Mouse (Mus musculus): ENCODE measurements around the gene Nip7. TPM values are rescaled to one million over a fixed set of nuclear protein-coding genes. Genes with fewer than 3 reads are reported as not detected.
A peak's percentile ranks its signal among the peaks of the same experiment; 100 is the strongest.
"Not testable (repeated sequence)": the region's sequence is repeated elsewhere in the genome, so short reads cannot be mapped to it uniquely, and the experiment has no call there.

Gene Nip7
- 10 to 100 TPM; 35.4 to 39.1 TPM for total RNA-seq (2021)
- long read RNA-seq, experiment 1, transcript Nip7-201 (5 exons, 3,036 nt) = major isoform, 14 of 16 reads
- long read RNA-seq, experiment 1, partial matches to known transcripts = 0 of 16 reads
- long read RNA-seq, experiment 1, other reads (novel, unspliced or antisense) = 2 of 16 reads
- long read RNA-seq, experiment 2, transcript Nip7-201 (5 exons, 3,036 nt) = major isoform, 19 of 20 reads
- long read RNA-seq, experiment 2, partial matches to known transcripts = 1 of 20 reads
- long read RNA-seq, experiment 2, other reads (novel, unspliced or antisense) = 0 of 20 reads

DNA sequence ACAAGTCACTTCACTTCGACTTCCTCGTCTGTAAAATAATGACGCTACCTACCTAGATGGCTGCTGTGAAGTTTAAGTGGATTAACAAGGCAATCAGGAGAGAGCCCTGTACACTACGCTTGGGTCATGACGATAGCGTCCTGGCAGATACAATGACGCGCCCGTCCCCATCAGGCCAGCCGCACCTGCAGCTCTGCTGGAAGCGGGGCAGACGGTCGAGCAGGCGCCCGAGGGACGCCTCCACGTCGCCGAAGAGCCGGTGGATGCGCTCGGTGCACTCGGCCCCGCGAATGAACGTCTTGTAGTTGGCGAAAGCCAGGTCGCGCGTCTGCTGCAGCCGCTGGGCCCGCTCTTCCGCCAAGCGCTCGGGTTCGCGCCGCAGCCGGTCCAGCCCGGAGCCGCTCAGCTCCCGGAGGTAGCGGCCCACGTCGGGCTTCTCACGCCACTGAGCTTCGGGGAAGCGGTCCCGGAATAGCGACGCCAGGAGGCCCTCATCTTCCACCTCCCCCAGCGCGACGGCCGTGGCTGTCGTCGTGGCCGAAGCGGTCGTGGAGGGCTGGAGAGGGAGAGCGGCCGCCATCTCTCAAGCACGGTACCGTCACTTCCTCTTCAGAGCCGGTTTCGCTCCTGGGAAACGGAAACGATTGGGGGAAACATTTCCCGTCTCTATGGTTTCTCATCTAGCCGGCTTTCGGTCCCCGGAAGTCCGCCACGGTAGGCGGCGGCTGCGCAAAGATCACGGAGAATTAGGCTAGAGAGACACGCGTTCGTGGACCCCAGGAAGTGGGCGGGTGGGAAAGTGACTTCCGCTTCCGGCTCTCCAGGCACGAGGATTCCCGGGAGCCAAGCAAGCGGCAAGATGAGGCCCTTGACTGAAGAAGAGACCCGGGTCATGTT is at the start of gene Nip7, which contains the start of gene Cog8:
TSS of gene Nip7 (plus strand) at position 802 of the 897 bp plus-strand sequence.
TSS of gene Cog8 (minus strand) at position 614 of the 897 bp plus-strand sequence.
- DNase-seq (ENCODE audit: low spot score in 2 of 2) = peak; percentile 89 to 94

DNA sequence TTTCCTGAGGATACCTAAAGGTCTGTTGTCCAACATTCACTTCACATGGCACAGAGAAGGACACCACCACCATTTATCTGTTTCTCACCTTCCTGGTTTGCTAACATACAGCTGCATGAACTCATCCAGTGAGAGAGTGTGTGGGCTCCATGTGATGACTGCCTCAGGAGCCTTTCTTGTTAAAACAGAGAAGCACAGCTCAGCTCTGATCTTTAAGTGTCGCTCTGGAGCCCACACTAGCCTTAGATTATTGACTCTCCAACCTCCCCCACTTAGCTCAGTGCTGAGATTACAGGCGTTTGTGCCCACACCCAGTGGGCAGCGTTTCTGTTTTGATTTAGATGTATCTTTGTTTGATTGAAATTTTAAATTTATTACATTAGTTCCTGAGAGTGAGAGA is 48.9 kb upstream of the Nip7 start:
- DNase-seq (ENCODE audit: low spot score in 2 of 2) = no peak

DNA sequence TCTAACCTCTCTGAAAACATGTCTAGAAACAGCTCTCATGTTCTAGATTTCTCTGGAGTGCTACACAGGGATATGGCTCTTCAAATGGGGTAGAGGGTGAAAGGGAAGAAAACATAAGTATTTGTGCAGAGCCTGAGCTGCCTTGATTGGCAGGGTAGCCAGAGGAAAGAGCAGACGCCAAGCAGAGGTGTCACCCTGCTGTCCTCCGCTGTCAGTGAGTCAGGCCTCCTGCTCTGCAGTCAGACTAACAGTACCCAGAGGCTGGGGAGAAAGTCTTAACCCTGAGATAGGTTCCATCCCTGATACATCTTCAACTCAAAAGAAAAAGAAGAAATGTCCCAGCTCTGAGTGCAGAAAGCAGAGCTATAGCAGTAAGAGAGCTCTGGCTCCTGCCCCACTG is 44.0 kb upstream of the Nip7 start:
- no peak for DNase-seq (ENCODE audit: low spot score in 2 of 2)

DNA sequence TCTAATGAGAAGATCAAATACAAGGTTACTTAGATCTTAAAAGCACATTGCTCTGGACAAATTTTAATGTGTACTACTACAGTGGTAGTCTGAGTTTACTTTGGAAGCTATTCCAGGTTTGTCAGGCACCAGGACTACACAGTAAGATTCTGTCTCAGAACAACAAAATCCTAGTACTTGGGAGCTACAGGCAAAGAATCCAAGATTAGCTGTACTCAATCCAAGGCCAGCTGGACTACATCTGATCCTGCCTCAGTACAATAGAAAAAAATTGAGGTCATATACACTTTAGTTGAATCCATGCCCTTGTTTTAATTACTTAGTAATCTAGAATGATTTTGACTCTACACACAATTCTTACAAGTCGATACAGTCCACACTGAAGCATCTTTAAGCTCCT is 41.8 kb upstream of the Nip7 start:
- no peak for DNase-seq (ENCODE audit: low spot score in 2 of 2)

DNA sequence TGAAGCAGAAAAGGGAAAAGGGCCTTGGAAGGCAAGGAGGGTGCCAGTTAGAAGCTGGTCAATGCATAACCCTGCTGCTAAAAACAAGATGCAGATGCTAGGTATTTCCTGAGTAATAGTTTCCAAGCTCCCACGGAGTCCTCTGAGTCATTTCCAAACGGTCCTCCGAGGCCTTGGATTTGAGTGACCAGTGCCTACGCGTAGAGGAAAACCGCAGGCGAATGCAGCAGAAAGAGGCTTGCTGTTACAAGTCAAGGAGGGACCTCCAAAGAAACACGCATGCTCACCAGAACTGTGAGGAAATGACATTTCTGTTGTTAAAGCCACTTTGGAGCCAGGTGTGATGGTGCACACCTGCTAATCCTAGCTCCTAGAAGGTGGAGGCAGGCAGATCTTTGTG is 33.2 kb upstream of the Nip7 start:
- DNase-seq (ENCODE audit: low spot score in 2 of 2) = no peak

DNA sequence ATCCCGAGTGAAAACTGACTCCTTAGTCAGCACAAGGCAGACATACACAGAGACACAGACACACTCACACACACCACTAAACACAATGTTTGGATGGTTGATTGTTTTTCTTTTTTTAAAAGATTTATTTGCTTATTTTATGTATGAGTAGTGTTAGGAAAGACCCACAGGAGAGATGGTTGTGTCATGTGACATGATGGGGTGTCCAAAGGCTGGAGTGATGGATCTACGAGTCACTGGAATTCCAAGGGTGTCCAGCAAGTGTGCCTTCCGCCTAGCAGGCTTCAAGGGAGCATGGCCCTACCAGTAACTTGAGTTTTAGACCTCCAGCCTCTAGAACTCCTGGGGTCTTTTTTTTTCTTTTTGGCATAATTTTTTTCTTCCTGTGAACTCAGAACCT is 27.4 kb upstream of the Nip7 start:
- no peak for DNase-seq (ENCODE audit: low spot score in 2 of 2)

DNA sequence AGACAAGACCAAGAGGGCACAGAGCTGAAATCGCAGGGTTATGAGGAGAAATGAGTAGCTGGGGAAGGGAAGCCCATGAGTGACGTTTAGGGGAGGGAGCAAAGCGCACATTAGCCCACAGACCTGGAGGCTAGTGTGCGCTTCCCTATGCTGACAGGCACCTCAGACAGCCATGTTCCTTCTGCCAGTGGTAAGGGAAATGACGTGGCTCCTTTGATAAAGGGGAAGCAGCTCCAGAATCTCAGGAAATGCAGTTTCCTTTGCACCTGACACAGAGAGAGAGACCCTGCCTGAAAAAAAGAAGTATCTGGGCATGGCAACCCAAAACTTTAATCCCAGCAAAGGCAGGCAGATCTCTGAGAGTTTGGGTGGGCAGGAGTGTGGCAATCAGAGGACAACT is 26.6 kb upstream of the Nip7 start:
- no peak for DNase-seq (ENCODE audit: low spot score in 2 of 2)

DNA sequence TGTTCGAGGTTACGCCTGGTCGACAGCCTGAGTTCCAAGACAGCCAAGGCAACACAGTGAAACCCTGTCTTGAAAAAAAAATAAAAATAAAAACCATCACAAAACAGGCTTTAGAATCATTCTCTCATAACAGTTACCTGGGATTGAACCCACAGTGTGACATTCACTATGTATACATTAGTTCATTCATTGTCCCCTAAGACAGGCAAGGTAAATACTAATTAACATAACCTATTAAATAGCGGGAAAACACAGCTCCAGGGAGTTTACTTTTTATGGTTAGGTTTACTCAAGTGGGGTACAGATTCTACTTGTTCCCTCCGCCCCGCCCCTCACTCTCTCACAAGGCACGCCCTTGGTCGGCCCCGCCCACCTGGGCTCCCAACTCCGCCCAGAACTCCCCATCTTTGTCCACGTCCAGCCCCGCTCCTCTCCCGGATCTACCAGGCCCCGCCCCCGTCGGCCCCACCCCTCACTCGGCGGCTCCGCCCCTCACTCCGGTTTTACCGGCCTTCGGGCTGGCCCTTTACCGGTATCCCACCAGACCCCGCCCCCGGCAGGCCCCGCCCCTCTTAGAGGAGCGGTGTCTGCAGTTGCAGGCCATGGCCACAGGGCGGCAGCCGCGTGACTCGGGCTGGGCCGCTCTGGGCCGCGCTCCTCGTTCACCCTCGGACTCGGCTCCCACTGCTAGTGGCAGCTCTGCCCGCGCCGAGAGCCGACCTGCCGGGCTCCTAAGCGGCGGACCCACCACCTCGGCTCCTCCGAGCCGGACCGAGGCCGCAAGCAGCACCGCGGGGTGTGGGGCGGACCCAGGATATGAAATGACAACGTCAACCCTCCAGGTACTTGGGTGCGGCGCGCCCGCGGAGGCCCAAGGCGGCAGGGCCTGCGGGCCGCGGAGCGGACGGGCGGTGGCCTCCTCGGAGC is 25.8 kb upstream of the Nip7 start, which contains the start of gene Vps4a:
TSS of gene Vps4a (plus strand) at position 573 of the 927 bp plus-strand sequence.
- peak; percentile 93 to 96 for DNase-seq (ENCODE audit: low spot score in 2 of 2)

DNA sequence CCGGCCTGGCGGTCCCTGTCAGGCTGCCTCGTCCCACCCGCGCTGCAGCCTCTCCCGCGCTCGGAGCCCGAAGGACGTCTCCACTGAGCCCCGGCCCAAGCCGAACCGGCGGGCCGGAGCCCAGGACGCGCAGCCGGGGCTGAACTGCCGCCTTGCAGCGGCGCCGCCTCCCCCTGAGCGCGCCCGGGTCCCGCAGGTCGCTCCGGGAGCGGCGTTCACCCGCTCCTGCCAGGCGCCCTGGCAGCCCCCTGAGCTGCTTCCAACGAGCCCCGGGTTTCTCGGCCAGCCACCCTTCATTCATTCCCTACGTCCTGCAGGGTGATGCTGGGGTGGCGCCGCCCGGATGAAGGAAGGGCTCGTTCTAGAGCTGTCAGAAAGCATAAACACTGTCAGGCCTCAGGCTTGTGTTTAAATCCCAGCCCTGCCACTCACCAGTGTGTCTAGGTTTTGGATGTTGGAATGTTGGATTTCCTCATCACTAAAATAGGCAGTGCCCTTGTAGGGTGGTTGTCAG is 25.0 kb upstream of the Nip7 start:
- no peak for DNase-seq (ENCODE audit: low spot score in 2 of 2)

DNA sequence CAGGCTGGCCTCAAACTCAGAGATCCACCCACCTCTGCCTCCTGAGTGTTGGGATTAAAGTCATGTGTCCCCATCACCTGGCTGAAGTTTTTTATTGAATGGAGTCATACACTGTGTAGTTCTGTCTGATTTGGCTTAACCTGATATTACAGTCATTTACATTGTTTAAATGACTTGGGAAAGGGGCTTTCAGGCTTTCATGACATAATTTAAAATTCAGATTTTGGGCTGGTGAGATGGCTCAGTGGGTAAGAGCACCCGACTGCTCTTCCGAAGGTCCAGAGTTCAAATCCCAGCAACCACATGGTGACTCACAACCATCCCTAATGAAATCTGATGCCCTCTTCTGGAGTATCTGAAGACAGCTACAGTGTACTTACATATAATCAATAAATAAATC is 23.1 kb upstream of the Nip7 start:
- DNase-seq (ENCODE audit: low spot score in 2 of 2) = not testable (repeated sequence)

DNA sequence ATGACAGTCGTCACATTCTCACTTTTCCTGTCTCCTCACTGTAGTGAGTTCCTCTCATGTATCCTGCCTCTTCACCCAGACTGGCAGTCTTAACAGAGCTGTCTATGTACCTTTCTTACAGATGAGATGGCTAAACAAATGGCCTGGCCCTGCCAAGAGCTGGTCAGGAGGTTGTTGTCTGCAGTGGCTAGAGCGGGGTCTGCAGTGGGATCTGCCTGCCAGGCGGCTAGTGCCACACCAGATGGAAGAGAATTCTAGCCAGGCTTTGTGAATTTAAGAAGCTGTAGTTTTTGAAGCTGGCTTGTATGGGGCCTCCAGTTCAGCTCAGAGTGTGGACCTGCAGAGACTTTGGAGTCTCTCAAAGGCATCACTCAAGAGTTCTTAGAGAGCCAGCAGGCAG is 21.0 kb upstream of the Nip7 start:
- no peak for DNase-seq (ENCODE audit: low spot score in 2 of 2)

DNA sequence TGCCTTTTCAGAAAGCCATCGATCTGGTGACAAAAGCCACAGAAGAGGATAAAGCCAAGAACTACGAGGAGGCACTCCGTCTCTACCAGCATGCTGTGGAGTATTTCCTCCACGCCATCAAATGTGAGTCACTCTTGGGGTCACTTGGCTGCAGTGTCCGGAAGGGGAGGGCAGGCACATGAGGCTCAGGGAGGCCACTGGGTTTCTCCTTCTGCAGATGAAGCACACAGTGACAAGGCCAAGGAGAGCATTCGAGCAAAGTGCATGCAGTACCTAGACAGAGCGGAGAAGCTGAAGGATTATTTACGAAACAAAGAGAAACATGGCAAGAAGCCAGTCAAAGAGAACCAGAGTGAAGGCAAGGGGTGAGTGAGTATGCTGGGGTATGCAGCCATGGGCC is 20.1 kb upstream of the Nip7 start:
- no peak for DNase-seq (ENCODE audit: low spot score in 2 of 2)

DNA sequence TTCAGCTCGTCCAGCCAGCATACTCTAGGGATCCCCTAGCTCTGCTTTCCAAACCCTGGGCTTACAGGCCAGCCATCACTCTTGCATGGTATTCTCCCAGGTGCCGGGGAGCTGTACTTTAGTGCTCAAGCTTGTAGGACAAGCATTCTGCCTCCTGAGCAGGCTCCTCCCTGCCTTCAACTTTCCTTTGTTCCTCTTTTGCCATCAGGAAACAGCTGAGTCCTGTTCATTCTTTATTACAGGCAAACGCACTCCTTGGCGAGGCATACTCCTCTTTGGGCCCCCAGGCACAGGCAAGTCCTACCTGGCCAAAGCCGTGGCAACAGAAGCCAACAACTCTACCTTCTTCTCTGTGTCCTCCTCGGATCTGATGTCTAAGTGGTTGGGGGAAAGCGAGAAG is 16.0 kb upstream of the Nip7 start:
- no peak for DNase-seq (ENCODE audit: low spot score in 2 of 2)

DNA sequence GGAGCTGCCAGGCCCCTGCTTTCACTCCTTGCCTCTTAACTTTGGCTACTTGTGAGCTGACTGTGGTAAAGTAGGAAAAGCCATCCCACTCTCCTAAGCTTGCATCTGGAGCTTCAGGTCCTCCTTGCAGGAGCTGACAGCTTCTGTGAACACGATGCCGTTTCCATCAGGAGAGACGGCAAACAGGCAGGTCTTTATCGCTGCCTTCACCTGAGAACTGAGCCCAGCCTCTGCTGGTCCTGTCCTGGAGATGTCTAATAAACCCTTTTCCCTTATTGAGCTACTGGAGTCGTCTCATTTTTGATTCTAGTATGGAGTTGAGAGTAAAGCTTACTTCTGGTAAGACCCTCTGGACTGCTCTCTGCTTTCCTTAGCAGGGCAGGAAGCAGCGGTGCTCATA is 11.2 kb upstream of the Nip7 start:
- no peak for DNase-seq (ENCODE audit: low spot score in 2 of 2)

DNA sequence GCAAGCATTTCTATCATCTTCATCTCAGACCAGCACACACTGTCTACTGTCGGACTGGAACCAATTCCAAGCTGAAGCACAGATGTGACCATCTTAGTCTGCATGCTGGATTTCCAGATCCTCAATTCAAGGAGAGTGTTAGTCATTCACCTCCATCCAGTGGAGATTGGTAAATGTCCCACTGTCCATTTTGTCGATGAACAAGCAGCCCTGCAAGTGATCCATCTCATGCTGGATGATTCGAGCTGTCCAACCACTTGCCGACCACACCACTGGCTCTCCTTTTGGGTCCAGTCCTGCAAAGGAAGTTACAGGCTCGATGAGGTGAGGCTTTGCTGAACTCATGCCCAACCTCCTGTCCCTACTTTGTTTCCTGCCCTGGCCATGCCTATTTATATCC is 9.7 kb upstream of the Nip7 start:
- DNase-seq (ENCODE audit: low spot score in 2 of 2) = no peak

DNA sequence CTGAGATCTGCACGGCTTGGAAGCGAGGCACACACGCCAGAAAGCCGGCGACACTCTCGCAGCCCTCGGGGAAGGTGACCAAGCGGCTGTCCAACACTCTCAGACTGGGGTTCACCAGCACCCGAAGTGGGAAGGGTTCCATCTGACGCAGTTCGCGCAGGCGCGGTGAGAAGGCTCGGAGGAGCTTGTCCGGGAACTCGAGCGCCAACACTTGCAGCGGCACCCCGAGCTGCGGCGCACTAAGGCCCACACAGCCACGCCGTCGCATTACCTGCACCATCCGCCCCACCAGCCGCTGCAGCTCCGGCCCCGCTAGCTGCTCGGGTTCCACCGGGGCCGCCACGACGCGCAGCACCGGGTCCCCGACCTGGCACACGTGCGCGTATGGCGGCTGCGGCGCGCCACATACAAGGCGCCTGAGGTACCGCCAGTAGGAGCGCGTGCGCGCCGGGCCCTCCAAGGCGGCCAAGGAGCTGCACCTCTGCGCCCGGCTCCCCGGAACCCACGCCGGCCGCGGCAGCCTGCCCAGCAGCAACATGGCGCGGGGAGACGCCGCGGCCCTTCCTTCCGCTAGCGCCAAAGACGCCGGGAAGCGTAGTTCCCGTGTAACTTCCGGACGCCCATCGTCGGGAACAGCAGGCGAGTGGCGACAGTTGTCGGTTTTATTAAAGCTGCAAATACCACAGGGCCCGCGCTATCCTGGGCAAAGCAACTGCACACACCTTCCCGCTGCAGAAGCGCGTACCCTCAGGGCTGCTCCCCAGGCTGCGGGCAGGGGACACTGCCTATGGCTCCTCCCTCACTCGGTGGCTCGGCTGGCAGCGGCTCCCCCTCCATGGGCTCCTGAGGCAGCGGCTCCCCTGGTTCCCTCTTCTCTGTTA is 8.4 kb upstream of the Nip7 start, which contains the start of gene Pdf:
TSS of gene Pdf (minus strand) at position 554 of the 881 bp plus-strand sequence.
- DNase-seq (ENCODE audit: low spot score in 2 of 2) = peak; percentile 66 to 84

DNA sequence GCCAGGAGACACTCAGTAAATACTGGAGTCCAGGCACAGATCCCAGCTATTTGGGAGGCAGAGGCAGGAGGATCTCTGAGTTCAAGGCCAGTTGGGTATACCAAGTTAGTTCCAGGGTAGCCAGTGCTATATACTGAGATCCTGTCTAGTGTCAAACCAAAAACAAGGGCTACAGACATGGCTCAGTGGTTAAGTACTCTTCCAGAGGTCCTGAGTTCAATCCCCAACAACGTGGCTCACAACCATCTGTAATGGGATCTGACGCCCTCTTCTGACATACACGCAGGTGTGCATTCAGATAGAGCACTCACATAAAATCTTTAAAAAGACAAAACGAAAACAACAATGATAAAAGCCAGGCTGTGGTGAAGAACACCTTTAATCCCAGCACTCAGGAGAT is 7.2 kb upstream of the Nip7 start:
- DNase-seq (ENCODE audit: low spot score in 2 of 2) = no peak

DNA sequence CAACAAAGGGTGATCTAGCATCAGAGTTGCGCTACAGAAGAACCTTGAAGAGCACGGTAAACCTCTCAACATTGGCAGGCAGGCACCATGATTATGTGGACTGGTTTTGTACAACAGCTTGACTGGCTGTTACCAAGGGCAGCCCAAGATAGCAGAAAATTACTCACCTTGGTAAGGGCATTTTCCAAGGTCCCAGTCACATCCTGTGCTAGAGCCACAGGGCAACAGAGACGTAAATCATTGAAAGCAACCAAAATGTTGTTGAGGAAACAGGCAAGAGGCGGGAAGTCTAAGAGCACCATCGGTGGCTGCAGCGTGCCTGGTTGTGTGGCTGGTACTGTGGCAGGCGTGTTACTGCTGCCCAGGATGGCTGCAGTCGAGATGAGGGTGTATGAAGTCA is 4.6 kb upstream of the Nip7 start:
- DNase-seq (ENCODE audit: low spot score in 2 of 2) = no peak

DNA sequence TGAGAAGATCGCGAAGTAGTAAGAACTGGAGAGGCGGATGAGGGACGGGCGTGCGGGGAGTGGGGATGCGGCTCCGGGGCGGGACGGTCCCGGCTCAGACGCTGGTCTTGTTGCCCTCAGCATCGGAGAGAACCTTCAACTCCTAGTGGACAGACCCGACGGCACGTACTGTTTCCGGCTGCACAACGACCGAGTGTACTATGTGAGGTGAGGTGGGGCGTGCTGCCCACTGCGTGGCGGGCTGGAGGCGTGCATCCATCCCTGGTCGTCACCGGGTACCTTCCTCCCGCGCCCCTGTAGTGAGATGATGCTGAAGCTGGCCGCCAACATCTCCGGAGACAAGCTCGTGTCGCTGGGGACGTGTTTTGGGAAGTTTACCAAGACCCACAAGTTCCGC is 294 bp downstream of the Nip7 start:
- DNase-seq (ENCODE audit: low spot score in 2 of 2) = no peak

DNA sequence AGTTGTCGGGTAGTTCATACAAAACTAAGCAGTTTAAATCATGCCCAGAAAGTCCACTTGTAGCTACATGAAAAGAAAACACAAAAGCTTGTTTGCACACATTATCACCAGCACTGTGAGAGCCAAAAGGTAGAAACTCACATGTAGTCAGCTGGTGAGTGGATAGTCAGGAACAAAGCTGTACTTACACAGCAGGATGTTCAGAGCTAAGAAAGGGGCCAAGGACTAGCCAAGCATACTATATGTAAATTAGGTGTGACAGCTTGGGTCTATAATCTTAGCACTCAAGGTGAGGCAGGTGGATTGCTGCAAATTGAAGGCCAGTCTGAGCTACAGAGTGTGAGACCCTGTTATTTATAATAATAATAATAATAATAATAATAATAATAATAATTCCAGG is 5.9 kb downstream of the Nip7 start:
- no peak for DNase-seq (ENCODE audit: low spot score in 2 of 2)

All from gastrocnemius, postnatal 4 days (tissue).